Mouse (Mus musculus): ENCODE data around the gene Coro2a.
A peak's percentile ranks its signal among the peaks of the same experiment; 100 is the strongest.
"Not testable (repeated sequence)": the region's sequence is repeated elsewhere in the genome, so short reads cannot be mapped to it uniquely, and the experiment has no call there.

The Coro2a gene

DNA sequence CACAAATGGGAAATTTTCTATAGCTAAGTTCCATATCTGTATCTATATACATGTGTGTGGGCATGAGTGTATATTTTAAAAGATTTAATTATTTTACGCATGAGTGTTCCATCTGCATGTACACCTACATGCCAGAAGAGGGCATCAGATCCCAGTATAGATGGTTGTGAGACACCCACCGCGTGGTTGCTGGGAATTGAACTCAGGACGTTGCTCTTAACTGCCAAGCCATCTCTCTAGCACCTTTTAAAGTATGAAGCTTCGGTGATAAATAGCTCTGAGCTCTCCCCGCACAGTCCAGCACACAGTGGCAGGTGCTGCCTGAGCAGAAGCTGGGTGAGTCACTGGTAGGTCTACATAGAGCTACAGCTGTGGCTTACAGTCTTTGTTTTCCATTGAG, 15.4 kb upstream of the Coro2a start:
- no peak for ATAC-seq (ENCODE audit: insufficient number of reproducible peaks, low FRiP score, low TSS enrichment)

DNA sequence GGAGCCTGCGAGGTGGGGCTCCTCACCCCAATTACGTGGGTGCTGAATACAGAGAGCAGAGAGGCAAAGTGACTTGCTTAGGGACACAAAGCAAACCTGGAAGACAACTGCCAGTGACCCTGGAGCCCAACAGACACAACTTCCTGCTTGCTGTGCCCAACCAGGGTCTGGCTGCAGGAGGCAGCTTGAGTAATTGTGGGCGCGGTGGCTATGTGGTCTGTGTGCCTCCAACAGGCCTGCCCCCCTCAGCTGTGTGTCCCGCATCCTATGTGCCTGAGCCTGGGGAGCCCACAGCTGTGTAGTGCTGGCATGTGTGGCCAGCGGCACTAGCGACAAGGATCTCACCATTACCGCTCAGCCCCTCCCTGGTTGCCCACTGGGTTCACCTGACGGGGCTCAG, 12.6 kb upstream of the Coro2a start:
- ATAC-seq (ENCODE audit: insufficient number of reproducible peaks, low FRiP score, low TSS enrichment) = no peak

DNA sequence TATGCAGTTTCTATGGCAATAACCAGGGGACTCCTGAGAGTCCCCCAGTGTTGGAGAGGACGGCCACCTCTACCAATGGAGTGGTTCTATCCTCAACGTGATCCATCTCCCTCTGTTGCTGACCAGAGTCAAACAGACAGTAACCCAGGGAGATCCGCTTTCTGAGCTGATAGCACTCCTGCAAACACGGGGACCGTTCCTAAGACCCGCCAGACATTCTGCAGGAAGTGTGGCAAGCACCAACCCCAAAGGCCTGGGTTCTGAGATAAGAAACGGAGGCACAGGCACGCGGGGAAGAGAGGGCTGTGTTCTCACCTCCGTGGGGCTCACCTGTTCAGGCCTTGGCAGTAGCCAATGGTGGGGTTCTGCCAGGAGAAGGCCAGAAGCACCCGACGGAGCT, 11.6 kb upstream of the Coro2a start:
- no peak for ATAC-seq (ENCODE audit: insufficient number of reproducible peaks, low FRiP score, low TSS enrichment)

DNA sequence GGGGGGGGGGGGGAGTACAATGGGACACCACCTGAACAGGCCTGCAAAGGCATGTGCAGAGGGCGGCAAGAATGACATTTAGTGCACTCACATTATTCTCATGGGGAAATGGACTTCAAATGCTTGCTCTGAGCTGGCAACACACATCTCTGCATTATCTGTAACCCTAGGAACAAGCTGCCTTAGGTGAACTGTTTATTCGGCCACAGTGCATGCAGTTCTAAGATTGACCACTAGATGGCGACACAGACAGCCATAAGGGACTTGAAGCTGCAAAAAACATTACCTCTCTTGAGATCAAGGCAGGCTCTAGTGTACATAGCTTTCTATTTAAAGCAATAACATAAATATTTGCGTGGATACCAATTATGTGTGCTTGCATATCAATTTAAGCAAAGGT, 9.2 kb upstream of the Coro2a start:
- peak; percentile 50; the same call in 1 of the 2 replicates for ATAC-seq (ENCODE audit: insufficient number of reproducible peaks, low FRiP score, low TSS enrichment)

DNA sequence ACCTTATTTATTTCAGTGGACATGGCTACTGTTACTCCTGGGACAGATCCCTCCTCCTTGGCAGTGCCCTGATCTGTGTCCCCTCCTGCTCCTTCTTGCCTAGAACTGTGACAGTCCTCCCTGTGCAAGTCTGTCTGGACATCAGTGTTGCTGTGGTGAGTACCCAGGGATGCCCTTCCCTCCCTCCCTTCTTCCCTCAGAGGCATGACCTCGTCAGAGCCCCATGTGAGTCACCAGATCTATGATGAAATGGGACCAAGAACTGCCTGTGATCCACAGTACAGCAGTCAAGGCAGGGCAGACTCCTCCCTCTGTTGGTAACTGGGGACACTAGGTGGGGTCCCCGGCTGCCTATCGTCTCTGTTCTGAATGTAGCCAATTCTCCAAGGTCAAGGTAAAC, 5.6 kb upstream of the Coro2a start:
- ATAC-seq (ENCODE audit: insufficient number of reproducible peaks, low FRiP score, low TSS enrichment) = no peak

DNA sequence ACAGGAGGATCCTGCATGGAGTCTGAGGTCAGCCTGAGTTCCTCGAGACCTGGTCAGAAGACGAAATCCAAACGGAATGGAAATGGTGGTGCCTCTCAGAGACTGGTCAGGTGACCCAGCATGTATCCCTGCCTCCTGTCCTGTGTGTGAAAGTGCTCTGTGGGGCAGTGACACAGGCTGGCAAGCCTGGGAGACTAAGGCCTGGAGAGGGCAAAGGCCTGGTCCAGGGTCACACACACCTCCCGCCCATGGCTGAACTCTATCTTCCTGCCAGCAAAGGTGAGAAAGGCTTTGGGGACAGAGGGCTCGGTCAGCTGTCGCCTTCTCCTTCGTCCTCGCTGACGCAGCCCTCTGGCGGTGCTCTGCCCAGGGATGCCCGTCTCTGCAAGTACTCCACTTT, 3.4 kb upstream of the Coro2a start:
- ATAC-seq (ENCODE audit: insufficient number of reproducible peaks, low FRiP score, low TSS enrichment) = no peak

DNA sequence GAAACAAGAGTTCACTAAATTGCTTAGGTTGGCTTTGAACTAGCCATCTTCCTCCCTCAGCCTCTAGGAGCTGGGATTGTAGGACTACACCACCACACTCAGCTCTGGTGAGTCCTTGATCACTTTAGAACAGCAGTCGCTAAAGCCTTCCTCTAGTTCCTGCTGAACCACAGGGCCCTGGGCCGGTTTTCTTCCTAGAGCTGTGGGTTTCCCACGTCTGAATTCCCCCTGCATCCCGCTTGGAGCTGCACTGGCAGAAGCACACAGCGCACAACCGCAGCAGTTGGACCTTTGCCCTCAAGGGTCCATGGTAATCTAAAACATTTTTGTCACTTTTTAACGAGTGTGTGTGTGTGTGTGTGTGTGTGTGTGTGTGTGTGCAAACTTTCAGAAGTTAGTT, 702 bp upstream of the Coro2a start:
- no peak for ATAC-seq (ENCODE audit: insufficient number of reproducible peaks, low FRiP score, low TSS enrichment)

DNA sequence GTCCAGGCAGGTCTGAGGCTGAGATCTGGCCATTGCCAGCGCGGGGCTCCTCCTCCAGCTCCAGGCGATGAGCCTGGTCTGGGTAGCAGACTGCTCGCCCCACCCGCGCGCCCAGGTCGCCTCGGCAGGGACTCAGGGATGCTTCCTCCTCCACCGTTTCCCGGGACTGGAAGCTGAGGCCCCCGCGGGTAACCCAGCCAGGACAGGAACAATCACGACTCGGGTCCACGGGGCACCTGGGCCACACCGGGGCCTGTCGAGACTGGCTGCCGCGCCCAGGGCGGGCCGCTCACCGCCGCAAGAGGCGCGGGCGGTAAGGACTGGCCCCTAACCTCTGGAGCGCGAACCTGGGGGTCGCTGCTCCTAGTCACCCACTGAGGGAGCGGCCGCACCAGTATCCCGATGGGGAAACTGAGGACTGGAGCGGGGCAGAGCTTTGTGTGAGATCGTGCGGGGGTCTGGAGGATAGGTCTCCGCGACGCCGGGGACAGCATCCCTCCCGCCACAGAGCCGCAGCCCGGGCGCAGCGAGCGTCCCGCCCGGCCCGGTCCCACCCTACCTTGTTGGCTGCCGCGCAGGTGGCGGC, 651 bp downstream of the Coro2a start:
- ATAC-seq (ENCODE audit: insufficient number of reproducible peaks, low FRiP score, low TSS enrichment) = peak; percentile 23

DNA sequence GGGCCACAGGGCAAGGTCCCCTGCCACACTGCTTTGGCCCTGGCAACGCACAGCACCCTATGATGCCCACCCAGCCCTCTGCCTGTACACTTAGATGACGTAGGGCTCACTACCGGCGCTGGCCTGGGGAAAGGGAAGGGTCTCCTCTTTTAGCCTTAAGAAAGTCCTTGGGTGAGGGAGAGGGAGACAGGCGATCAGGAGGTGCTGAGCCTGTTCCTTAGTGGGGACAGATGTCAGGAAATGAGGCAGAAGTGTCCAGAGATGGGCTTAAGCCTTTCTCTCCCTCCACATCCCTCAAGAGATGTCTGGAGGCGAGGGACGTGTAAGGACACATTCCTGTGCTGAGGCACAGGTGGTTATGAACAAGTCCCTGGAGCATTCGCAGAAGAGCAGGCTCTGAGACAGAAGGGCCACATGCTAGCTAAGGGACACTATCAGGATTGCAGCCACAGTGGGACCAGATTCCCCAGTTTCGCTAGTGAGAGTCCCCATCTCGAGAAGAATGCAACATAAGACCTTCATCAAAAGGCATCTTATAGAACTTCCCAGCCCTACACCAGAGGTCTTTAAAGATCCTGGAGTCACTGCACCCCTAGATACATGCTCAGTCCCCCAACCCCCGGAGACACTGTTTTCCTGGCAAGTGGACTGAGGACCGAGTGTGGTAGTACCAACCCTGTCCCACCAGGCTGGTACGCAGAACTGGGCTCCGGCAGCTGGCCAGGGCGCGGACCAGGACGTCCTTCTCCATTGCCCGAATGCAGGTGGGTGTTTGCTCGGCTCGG, 1.3 kb downstream of the Coro2a start:
- no peak; the same call in 1 of the 2 replicates for ATAC-seq (ENCODE audit: insufficient number of reproducible peaks, low FRiP score, low TSS enrichment)

DNA sequence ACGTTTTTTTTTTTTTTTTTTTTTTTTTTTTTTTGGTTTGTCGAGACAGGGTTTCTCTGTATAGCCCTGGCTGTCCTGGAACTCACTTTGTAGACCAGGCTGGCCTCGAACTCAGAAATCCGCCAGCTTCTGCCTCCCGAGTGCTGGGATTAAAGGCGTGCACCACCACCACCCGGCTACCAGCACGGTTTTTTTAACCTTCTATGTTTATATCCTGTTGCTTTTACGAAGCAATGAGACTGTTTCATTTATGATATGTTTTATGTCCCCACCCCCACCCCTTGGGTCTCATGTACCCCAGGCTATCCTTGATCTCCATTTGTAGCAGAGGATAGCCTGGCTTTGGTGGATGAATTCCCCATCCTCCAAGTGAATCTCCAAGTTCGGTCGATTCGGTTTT, 2.4 kb downstream of the Coro2a start:
- not testable (repeated sequence) for ATAC-seq (ENCODE audit: insufficient number of reproducible peaks, low FRiP score, low TSS enrichment)

DNA sequence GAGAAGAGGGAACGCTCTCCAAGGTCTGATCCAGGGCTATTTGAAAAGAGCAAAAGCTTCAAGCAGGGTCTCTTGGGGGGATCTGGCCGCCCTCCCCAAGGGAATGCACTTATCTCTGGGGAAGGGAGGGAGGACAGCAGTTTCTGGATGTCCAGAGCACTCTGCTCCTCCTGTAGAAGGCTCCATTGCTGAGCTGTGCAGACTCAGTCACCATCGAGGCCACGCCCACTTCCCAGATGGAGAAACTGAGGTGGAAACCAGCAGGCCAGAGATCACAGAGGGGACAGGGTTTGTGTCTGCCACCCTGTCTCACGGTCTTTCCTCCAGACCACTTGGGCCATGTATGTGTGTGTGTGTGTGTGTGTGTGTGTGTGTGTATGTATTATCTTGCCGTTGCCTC, 3.0 kb downstream of the Coro2a start:
- ATAC-seq (ENCODE audit: insufficient number of reproducible peaks, low FRiP score, low TSS enrichment) = no peak

DNA sequence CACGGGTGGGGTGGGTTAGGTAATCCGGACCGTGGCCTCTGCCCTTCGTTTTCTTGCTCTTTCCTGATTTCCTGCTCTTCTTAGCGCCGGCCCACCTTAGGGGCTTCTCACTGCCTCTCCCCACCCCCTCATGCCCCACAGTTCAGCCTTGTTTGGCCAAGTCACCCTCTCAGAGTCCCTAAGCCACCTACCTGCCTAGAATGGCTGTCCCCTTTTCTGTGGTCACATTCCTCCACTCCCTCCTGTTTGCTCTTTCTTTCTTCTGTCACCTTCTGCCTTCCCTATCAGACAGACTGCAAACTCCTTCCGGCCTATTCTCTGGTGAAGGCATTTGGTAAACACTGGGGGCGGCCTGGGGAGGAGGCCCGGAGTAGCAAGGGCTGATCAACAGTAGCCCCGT, 3.9 kb downstream of the Coro2a start:
- ATAC-seq (ENCODE audit: insufficient number of reproducible peaks, low FRiP score, low TSS enrichment) = no peak

DNA sequence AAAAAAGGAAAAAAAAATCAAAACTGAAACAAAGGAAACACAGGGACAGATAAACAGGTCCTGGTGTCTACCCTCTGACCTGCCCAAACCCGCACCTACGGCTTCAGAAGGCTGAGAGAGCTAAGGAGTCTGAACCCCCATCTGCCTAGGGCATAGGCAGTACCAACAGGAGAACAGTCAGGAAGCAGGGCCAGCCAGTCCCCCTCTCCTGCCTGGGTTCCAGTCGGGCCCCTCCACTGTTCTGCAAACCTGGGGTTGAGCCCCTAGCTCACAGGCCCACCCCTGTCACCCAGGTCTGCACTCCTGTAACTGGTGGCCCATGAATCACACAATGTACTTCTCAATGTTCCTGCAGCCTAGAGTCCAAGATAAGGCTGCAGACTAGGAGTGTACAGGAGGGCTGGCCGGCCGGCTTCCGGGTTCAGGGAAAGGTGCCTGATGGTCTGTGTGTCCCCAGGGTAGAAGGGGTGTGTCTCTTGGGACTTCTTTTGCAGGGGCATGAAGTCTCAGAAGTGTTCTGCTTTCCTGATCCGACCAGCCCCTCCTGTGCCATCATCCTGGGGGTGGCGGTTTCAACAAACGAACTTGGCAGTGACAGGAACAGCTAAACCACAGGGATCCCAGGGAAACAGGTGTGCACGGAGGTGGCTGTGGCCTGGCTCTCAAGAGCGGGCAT, 4.6 kb downstream of the Coro2a start:
- ATAC-seq (ENCODE audit: insufficient number of reproducible peaks, low FRiP score, low TSS enrichment) = no peak

DNA sequence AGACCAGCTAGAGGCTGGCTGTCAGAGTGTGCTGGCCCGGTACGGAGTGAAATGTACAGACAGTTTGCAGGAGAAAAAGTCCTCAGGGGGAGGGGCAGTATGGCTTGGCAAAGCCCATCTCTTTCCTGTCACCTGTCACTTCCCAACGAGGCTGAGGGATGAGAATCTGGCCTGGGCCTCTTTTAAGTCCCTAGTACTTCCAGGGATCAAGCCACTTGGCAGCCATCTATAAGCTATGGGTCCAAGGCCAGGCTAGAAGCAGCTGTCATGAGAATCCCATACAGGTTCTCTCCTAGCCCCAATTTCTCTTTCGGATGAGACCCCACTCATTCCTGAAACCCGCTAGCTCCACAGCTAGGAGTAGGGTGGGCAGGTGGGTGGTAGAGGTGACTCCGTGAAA, 5.6 kb downstream of the Coro2a start:
- ATAC-seq (ENCODE audit: insufficient number of reproducible peaks, low FRiP score, low TSS enrichment) = no peak

DNA sequence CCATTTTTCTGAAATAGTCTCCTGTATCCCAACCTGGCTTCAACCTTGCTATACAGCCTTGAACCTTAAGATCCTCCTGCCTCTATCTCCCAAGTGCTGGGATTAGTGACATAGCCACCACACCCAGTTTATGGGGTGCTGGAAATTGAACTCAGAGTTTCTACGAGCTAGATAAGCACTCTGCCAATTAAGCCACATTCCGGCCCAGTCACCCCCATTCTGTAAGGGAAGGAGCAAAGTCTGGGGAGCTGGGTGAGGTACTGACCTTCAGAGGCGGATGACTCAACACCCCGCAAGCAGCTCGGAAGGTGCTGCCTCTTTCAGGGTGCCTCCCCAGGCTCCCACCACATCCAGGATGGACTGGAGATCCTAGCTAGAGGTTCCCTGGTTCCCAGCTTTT, 7.9 kb downstream of the Coro2a start:
- ATAC-seq (ENCODE audit: insufficient number of reproducible peaks, low FRiP score, low TSS enrichment) = no peak

DNA sequence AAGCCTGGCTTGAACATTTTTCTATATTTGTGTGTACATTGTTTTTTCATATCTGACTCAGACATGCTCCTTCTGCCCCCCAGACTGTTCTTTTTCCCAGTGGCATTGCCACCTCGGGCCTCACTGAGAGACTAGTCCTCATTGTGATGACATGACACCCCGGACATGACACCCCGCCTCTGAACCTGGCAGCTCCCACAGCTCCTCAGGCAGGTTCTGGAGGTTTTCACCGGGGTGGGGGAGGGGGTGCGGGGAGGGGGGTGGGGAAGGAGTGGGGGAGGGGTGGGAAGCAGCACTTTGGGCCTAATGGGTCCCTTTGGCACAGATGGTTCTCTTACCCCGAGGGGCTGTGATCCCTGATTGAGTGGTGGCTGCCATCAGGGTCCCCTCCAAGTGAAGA, 8.5 kb downstream of the Coro2a start:
- ATAC-seq (ENCODE audit: insufficient number of reproducible peaks, low FRiP score, low TSS enrichment) = no peak

DNA sequence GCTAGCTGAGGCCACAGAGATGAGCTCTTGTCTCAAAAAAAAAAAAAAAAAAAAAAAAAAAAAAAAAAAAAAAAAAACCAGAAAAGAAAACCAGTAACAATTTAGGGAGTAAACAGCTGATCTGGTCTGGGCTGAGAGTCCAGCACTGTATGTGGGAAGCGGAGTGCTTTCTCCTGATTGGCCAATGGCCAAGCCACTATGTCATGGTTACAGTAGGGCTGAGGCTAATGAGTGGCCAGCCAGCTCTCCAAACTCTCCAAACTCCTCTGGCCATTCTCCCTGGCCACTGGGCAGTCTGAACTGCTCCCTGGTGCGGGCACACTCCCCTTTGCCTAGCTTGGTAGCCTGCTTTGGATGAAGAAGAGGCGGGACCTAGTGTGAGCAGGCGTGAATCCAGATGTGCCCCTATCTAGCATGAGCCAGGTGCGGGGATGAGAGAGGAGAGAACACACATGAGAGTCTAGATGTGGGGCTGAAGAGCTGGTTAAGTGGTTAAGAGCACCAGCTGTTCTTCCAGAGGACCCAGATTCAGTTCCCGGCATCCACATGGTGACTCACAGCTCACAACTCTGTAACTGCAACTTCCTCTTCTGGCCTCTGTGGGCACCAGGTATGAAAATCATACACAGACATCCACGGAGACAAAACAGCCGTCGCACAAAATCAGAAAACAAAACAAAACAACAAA, 10.0 kb downstream of the Coro2a start:
- ATAC-seq (ENCODE audit: insufficient number of reproducible peaks, low FRiP score, low TSS enrichment) = no peak

DNA sequence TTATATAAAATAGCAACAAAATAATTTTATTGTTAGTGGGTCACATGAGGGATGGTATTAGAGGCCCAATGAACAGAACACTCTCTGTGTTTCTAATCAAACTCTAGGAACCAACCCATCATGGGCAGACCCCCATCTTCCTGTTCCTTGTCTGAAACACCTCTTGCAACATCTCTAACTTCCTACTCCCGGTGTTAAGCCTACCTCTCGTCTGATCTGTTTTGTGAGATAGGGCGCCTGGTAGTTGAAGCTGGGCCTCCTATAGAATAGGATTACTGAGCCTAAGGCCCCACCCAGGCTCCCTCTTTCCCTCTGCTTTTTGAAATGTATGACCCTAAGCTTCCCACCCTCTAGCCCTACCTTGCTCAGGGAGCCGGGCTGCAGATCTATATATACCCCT, 11.2 kb downstream of the Coro2a start:
- ATAC-seq (ENCODE audit: insufficient number of reproducible peaks, low FRiP score, low TSS enrichment) = no peak

DNA sequence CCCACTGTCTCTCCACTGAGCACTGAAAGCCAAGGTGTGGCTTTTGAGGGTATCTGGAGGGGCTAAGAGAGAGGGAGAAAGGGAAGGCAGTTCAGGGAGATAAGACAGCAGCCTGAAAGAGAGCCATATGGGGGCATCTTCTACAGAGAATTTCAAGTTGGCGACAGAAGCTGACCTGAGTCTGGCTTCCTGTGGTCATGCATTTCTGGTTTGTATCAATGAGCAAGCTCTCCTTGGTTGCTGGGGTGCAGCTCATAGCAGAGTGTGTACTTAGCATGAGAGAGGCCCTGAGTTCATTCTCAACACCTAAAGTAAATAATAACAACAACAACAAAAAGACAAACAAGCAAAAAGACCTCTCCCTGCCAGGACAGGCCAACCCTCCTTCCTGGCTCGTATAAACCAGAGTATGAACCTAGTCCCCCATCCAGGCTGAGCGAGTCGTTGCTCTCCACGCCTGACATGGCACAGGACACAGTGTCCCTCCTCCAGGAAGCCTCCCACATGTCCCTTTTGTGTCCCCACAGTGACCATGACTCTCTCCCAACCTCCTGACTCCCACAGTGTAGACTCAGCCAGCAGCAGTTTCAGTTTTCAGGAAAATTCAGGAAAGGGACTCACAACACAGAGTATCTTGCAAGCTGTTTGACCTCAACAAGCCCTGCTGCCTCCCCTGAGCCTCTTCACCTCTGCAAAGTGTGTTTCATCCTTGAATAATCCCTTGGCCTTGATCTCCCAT, 11.9 kb downstream of the Coro2a start:
- no peak for ATAC-seq (ENCODE audit: insufficient number of reproducible peaks, low FRiP score, low TSS enrichment)

DNA sequence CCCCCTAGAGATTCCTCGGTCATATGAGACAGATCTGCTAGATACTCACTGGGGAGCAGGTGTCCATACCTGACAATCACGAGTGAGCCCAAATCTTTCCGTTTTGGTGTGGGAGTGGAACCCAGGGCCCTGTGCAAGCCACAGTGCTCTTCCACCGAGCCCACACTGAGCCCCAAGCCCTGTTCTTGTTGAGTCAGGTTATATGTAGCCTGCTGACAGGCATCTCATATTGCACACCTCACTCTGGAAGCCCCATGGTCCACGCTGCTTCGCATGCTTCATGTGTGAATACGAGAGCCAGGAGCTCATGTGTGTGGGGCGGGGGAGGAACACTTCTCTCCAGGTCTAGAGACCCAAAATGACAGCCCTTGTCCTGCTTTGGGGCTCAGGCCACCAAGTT, 12.9 kb downstream of the Coro2a start:
- ATAC-seq (ENCODE audit: insufficient number of reproducible peaks, low FRiP score, low TSS enrichment) = no peak

DNA sequence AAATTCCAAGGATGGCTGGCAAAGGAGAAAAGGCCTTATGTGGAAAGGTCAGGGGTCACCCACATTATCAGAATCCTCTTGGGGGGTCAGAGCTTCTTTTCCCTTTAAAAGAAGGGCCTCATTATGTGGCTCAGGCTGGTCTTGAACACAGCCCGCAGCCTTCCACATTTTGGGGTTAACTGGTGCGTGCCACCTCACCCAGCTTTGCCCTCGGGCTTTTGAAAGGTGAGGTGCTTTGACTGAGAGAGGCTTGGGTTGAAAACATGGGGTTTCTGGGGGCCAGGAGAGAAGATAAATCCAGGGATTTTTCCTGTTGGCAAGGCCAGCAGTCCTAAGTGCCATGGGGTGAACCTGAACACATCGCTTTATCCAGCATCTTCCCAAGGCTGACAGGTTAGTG, 15.5 kb downstream of the Coro2a start:
- ATAC-seq (ENCODE audit: insufficient number of reproducible peaks, low FRiP score, low TSS enrichment) = no peak

All from cerebellum, adult (tissue).